Mouse (Mus musculus): ENCODE data around the gene Bst2. TPM values are rescaled to one million over a fixed set of nuclear protein-coding genes. Genes with fewer than 3 reads are reported as not detected.

Bst2 gene
- polyA plus RNA-seq, 1 experiment from 2014 or later, result 0.27 TPM

DNA sequence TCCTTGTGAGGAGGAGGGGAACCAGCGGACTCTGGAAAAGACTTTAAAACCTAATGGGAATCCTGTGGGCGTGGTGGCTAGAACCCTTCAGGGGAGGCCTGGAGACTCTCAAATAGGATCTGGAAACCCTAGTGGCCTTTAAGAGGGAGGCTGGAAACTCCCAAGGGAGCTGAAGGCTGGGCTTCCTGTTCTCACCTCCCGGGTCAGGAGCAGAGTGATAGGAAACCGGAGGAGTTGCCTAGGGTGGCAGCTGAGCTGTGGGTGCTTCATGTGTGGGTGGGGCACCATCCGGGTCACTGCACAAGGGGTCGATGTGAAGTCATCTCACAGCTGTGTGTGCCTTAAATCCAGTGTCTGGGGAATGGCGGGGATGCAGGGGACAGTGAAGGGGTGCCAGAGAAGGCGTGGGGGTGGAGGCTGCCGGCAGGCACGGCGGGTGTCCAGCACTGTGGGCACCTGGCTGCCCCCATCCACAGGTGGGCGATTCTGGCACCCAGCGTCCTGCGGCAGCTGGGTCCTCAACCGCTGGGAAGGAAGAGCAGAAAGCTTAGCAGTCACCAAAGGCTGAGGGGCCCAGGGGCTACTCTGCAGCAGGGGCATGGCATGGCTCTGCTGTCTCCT lies 39.3 kb downstream of the Bst2 start:
- H3K27ac ChIP-seq (ENCODE audit: low read depth, low read length), result no peak overlapping the region
- no peaks in the 10 kb centered on the region for H3K9me3 ChIP-seq (ENCODE audit: control insufficient read depth, low read length)
- H3K4me1 ChIP-seq (ENCODE audit: control insufficient read depth, insufficient read depth, low read length), result no peaks in the 10 kb centered on the region
- H3K4me2 ChIP-seq (ENCODE audit: low read depth, low read length), result no peak overlapping the region
- no peaks in the 10 kb centered on the region for H3K27me3 ChIP-seq (ENCODE audit: control insufficient read depth, insufficient read depth, low read length)
- ATAC-seq (ENCODE audit: low read depth), result no peak
- no peak overlapping the region for H3K4me3 ChIP-seq (ENCODE audit: low read depth, low read length)
- WGBS, result 35% methylated on average over 15 of the region's 15 CpGs
- H3K9ac ChIP-seq (replicated peaks; ENCODE audit: low read depth, low read length), result no peak overlapping the region
- H3K36me3 ChIP-seq (ENCODE audit: control insufficient read depth, insufficient read depth, low read length), result no peaks in the 10 kb centered on the region

GRCm38 (mm10) chr8:71497077-71497645 lies 40.1 kb downstream of the Bst2 start:
- ATAC-seq (ENCODE audit: low read depth), result no peak
- H3K27me3 ChIP-seq (ENCODE audit: control insufficient read depth, insufficient read depth, low read length), result no peaks in the 10 kb centered on the region
- no peak overlapping the region for H3K4me2 ChIP-seq (ENCODE audit: low read depth, low read length)
- no peak overlapping the region; the same call in 1 of the 2 replicates for H3K27ac ChIP-seq (ENCODE audit: low read depth, low read length)
- H3K9me3 ChIP-seq (ENCODE audit: control insufficient read depth, low read length), result no peaks in the 10 kb centered on the region
- H3K4me1 ChIP-seq (ENCODE audit: control insufficient read depth, insufficient read depth, low read length), result no peaks in the 10 kb centered on the region
- H3K4me3 ChIP-seq (ENCODE audit: low read depth, low read length), result no peak overlapping the region
- H3K36me3 ChIP-seq (ENCODE audit: control insufficient read depth, insufficient read depth, low read length), result peaks cover 7% of the 10 kb centered on the region; the same call in 1 of the 2 replicates
- H3K9ac ChIP-seq (replicated peaks; ENCODE audit: low read depth, low read length), result no peak overlapping the region
- WGBS, result 88% methylated on average over 1 of the region's 1 CpGs

DNA sequence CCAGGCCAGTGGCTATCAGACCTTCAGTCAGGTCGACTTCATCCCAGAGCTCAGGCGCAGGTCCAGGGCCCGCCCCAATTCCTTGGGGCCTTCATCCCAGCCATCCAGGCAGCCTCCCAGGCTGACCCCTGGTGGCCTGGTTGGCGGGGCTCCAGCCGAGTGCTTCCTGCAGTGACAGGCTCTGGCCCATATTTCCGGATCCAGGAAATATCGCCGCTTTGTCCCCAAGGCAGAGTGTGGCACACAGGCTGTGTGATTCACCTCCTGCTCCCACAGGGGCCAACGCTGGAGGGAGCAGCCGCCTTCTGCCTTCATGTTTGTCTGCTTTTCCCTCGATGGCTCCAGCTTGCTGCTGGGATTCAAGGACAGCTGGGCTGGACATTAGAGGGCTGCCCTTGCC lies 40.8 kb downstream of the Bst2 start:
- H3K4me2 ChIP-seq (ENCODE audit: low read depth, low read length), result no peak overlapping the region
- H3K4me1 ChIP-seq (ENCODE audit: control insufficient read depth, insufficient read depth, low read length), result no peaks in the 10 kb centered on the region
- H3K27ac ChIP-seq (ENCODE audit: low read depth, low read length), result peak overlapping the region; percentile 28; the same call in 1 of the 2 replicates
- no peaks in the 10 kb centered on the region for H3K9me3 ChIP-seq (ENCODE audit: control insufficient read depth, low read length)
- no peak overlapping the region for H3K9ac ChIP-seq (replicated peaks; ENCODE audit: low read depth, low read length)
- no peaks in the 10 kb centered on the region for H3K27me3 ChIP-seq (ENCODE audit: control insufficient read depth, insufficient read depth, low read length)
- 46% methylated on average over 11 of the region's 11 CpGs for WGBS
- H3K4me3 ChIP-seq (ENCODE audit: low read depth, low read length), result no peak overlapping the region
- H3K36me3 ChIP-seq (ENCODE audit: control insufficient read depth, insufficient read depth, low read length), result peaks cover 8% of the 10 kb centered on the region; the same call in 1 of the 2 replicates
- ATAC-seq (ENCODE audit: low read depth), result no peak

- 90% methylated on average over 5 of the region's 5 CpGs for WGBS
- Histone ChIP-seq H3K4me1 (ENCODE audit: control insufficient read depth, insufficient read depth, low read length) (no peaks in the 10 kb centered on the region), H3K9me3 (ENCODE audit: control insufficient read depth, low read length) (no peaks in the 10 kb centered on the region), H3K27me3 (ENCODE audit: control insufficient read depth, insufficient read depth, low read length) (no peaks in the 10 kb centered on the region), H3K4me3 (ENCODE audit: low read depth, low read length) (no peak overlapping the region), H3K36me3 (ENCODE audit: control insufficient read depth, insufficient read depth, low read length) (peaks cover 8% of the 10 kb centered on the region; the same call in 1 of the 2 replicates), H3K4me2 (ENCODE audit: low read depth, low read length) (no peak overlapping the region), H3K9ac (replicated peaks; ENCODE audit: low read depth, low read length) (no peak overlapping the region), H3K27ac (ENCODE audit: low read depth, low read length) (no peak overlapping the region)
- no peak for ATAC-seq (ENCODE audit: low read depth)
Measured at GRCm38 (mm10) chr8:71495811-71496210, 41.4 kb downstream of the Bst2 start.

DNA sequence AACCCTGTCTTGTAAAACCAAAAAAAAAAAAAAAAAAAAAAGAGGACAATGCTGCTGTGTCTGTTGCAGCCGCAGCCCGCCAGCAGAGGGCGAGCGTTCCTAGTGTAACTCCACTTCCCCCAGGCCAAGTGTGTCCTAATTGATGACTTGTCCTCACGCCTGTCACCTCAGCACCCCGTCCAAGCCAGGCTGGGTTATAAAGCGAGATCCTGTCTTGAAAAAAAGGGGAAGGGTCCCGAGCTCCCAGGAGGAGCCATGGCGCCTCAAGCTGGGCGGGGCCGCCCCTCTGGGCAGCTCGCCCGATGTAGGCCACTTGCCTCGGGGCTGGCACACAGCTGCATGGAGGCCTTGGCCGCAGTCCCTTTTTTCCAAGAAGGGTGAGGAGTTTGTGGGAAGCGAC lies 42.2 kb downstream of the Bst2 start:
- no peak overlapping the region for H3K9ac ChIP-seq (replicated peaks; ENCODE audit: low read depth, low read length)
- no peaks in the 10 kb centered on the region for H3K9me3 ChIP-seq (ENCODE audit: control insufficient read depth, low read length)
- no peak overlapping the region for H3K4me2 ChIP-seq (ENCODE audit: low read depth, low read length)
- ATAC-seq (ENCODE audit: low read depth), result peak; percentile 77
- peaks cover 8% of the 10 kb centered on the region; the same call in 1 of the 2 replicates for H3K36me3 ChIP-seq (ENCODE audit: control insufficient read depth, insufficient read depth, low read length)
- no peaks in the 10 kb centered on the region for H3K27me3 ChIP-seq (ENCODE audit: control insufficient read depth, insufficient read depth, low read length)
- H3K27ac ChIP-seq (ENCODE audit: low read depth, low read length), result no peak overlapping the region
- H3K4me3 ChIP-seq (ENCODE audit: low read depth, low read length), result no peak overlapping the region
- no peaks in the 10 kb centered on the region for H3K4me1 ChIP-seq (ENCODE audit: control insufficient read depth, insufficient read depth, low read length)
- 17% methylated on average over 15 of the region's 16 CpGs for WGBS

GRCm38 (mm10) chr8:71488454-71488853 lies 48.8 kb downstream of the Bst2 start:
- H3K4me2 ChIP-seq (ENCODE audit: low read depth, low read length), result peak overlapping the region; percentile 100
- H3K4me1 ChIP-seq (ENCODE audit: control insufficient read depth, insufficient read depth, low read length), result peaks cover 14% of the 10 kb centered on the region
- peak; percentile 91 for ATAC-seq (ENCODE audit: low read depth)
- under 1% methylated on average over 22 of the region's 22 CpGs for WGBS
- H3K4me3 ChIP-seq (ENCODE audit: low read depth, low read length), result peak overlapping the region; percentile 75
- no peak overlapping the region for H3K27ac ChIP-seq (ENCODE audit: low read depth, low read length)
- no peaks in the 10 kb centered on the region for H3K27me3 ChIP-seq (ENCODE audit: control insufficient read depth, insufficient read depth, low read length)
- H3K9me3 ChIP-seq (ENCODE audit: control insufficient read depth, low read length), result no peaks in the 10 kb centered on the region
- H3K9ac ChIP-seq (replicated peaks; ENCODE audit: low read depth, low read length), result peak overlapping the region; percentile 57
- peaks cover 13% of the 10 kb centered on the region for H3K36me3 ChIP-seq (ENCODE audit: control insufficient read depth, insufficient read depth, low read length)

DNA sequence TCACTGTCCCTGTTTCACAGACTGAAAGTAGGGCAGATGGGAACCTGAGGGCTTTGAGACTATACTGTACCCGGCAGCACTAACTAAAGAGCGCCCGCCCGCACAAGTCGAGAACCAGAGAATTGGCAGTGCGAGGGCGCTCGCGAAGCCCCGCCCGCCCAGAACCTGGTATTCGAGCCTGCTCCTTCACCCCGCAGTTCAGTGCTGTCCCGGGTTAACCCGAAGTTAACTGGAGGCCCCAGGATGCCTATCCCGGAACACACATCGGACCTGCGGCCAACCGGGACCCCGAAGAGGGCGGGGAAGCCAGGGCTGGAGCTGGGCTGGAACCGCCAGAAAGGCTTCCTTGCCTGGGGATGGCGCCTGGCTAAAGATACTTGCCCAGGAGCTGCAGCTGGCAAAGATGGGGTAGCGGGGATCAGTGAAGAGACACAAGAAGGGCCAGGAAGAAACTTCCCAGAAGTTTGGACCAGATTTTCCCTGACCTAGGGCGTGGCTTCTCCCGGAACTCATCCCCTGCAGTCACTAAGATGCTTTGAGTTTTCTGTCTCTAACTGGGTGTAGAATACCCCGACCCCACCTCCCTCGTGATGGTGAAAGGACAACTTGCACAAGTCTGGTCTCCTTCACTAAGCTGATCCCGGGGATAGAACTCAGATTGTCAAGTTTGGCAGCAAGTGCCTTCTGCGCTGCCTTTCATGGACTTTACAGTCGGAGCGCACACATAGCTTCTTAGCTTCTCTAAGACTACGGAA lies 49.4 kb downstream of the Bst2 start, which contains the start of gene Gtpbp3:
Gene Gtpbp3, plus strand, starts transcription at position 413 of the 755 bp plus-strand sequence.
- WGBS, result 1% methylated on average over 33 of the region's 33 CpGs
- Histone ChIP-seq H3K4me2 (ENCODE audit: low read depth, low read length) (peak within 1 kb of the TSS; percentile 100), H3K9me3 (ENCODE audit: control insufficient read depth, low read length) (no peaks in the 10 kb centered on the region), H3K36me3 (ENCODE audit: control insufficient read depth, insufficient read depth, low read length) (peaks cover 13% of the 10 kb centered on the region), H3K4me1 (ENCODE audit: control insufficient read depth, insufficient read depth, low read length) (peaks cover 14% of the 10 kb centered on the region), H3K4me3 (ENCODE audit: low read depth, low read length) (peak within 1 kb of the TSS; percentile 75), H3K9ac (replicated peaks; ENCODE audit: low read depth, low read length) (peak within 1 kb of the TSS; percentile 57), H3K27ac (ENCODE audit: low read depth, low read length) (peak within 1 kb of the TSS; percentile 68; the same call in 1 of the 2 replicates), H3K27me3 (ENCODE audit: control insufficient read depth, insufficient read depth, low read length) (no peaks in the 10 kb centered on the region)
- peak; percentile 53 for ATAC-seq (ENCODE audit: low read depth)

DNA sequence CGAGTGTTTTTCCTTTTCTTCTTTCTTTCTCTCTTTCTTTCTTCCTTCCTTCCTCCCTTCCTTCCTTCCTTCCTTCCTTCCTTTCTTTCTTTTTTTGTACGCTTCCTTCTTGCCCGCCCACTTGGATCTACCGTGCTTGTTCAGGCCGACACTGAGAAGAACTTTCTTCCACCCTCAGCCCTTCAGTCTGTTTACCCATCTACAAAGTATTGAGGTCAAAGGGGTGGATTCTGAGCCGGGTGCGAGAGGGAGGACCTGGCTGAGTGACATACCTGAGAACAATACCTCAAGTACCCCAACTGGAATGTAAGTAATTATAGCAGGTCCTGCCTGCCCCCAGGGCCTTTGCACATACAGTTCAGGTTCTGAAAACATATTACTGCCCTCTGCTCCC lies 51.1 kb downstream of the Bst2 start:
- Histone ChIP-seq H3K27me3 (ENCODE audit: control insufficient read depth, insufficient read depth, low read length) (no peaks in the 10 kb centered on the region), H3K4me3 (ENCODE audit: low read depth, low read length) (peak overlapping the region; percentile 81), H3K4me1 (ENCODE audit: control insufficient read depth, insufficient read depth, low read length) (peaks cover 14% of the 10 kb centered on the region), H3K27ac (ENCODE audit: low read depth, low read length) (no peak overlapping the region), H3K36me3 (ENCODE audit: control insufficient read depth, insufficient read depth, low read length) (peaks cover 10% of the 10 kb centered on the region; the same call in 1 of the 2 replicates), H3K9ac (replicated peaks; ENCODE audit: low read depth, low read length) (peak overlapping the region; percentile 95; the same call in 1 of the 2 replicates), H3K9me3 (ENCODE audit: control insufficient read depth, low read length) (no peaks in the 10 kb centered on the region), H3K4me2 (ENCODE audit: low read depth, low read length) (peak overlapping the region; percentile 84)
- no peak for ATAC-seq (ENCODE audit: low read depth)
- 24% methylated on average over 7 of the region's 7 CpGs for WGBS
